Mouse (Mus musculus) ES-Bruce4 (cell line): ENCODE data around the gene Pls1.

ENCODE experiments used
- CTCF ChIP-seq: IDR thresholded peaks from one replicate; pipeline ENCODE4 v1.8.1; 2011; ENCODE audit warnings: low read depth, low read length
- EP300 ChIP-seq: IDR thresholded peaks from 2 replicates; pipeline ENCODE4 v1.6.1; 2011; ENCODE audit warnings: low read depth, low read length; ENCODE audit not compliant: insufficient read depth
- POLR2A ChIP-seq: IDR thresholded peaks from one replicate; pipeline ENCODE4 v1.8.1; 2011; ENCODE audit warnings: low read length; ENCODE audit not compliant: insufficient read depth

DNA sequence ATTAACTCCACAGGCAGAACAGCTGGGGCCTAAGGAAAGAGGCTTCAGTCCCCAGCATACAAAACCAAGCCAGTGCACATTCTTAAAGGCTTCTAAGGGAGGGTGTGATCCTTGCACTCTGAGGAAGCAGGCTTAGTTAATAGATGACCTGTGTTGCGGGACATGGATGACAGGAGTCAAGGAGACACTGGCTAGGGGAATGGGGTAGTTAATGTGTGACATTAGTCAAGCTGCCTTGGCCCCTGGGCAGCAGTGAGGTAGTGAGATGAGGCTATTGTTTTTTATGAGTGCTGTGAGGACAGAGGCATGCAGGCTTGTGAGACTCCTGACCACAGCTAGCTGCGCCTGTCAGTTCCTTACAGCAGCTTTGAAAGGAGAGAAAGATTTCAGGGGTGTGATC is 9.8 kb upstream of the Pls1 start:
- TF ChIP-seq CTCF (no peak), EP300 (no peak), POLR2A (no peak)
